Mouse (Mus musculus): ENCODE measurements at regions not wholly inside any gene's neighbourhood (a gene's known extent, or its start where the extent isn't known, plus 50 kb on each side); places are given as distances from the start of the nearest gene placed in this dataset.

DNA sequence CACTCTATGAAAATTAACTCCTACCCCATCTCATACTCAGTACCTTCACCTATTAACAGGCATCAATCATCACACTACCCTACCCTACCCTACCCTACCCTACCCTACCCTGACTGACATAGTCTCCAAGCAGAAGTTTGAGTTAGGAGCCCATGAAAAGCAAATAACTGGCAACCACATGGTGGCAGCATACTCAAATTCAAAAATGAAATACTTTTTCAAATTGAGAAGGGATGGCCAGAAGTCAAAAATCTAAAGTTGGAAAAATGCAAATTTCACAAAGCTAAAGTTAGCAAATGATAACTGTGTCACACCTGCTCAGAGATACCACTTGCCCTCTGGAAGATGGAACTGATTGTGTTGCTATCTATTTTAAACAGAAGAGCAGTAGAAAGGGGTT is 189.7 kb downstream of the Smarca1 start:
- TF ChIP-seq POLR2A (IDR thresholded peaks at IDR 0.05; ENCODE audit: borderline replicate concordance, extremely low read depth, insufficient read depth, insufficient read length, poor library complexity, severe bottlenecking): no peak
- no peak for TF ChIP-seq CTCF (IDR thresholded peaks at IDR 0.05; ENCODE audit: borderline replicate concordance, extremely low read depth, insufficient read depth, insufficient read length)

Data from brain, embryonic 14.5 days (tissue).